Mouse (Mus musculus) intestine, embryonic 16.5 days (tissue): ENCODE data around the gene Hoxd12. TPM values are rescaled to one million over a fixed set of nuclear protein-coding genes. Genes with fewer than 3 reads are reported as not detected.
A peak's percentile ranks its signal among the peaks of the same experiment; 100 is the strongest.

Experiments used
- ATAC-seq: fragments of 200-750 bp; cut with Nextera tagmentation; 2 replicates; pipeline ENCODE4 v1.8.0; 2017; ENCODE audit warnings: moderate TSS enrichment, moderate library complexity
- H3K27ac ChIP-seq: fragments of 300-500 bp; sonication (generic); 2 replicates; pipeline ENCODE4 v1.5.1; 2014; ENCODE audit warnings: mild to moderate bottlenecking, low read length
- H3K27me3 ChIP-seq: fragments of 300-500 bp; sonication (generic); replicated peaks from 2 replicates; pipeline ENCODE4 v1.6.1; 2014; ENCODE audit warnings: low read length, control low read depth, mixed read lengths; ENCODE audit not compliant: control insufficient read depth, insufficient read depth
- H3K36me3 ChIP-seq: fragments of 300-500 bp; sonication (generic); 2 replicates; pipeline ENCODE4 v1.6.1; 2014; ENCODE audit warnings: low read length, control low read depth; ENCODE audit not compliant: control insufficient read depth, insufficient read depth
- H3K4me1 ChIP-seq: fragments of 300-500 bp; sonication (generic); 2 replicates; pipeline ENCODE4 v1.6.1; 2014; ENCODE audit warnings: low read length, control low read depth, mixed read lengths; ENCODE audit not compliant: control insufficient read depth, insufficient read depth
- H3K4me2 ChIP-seq: fragments of 300-500 bp; sonication (generic); 2 replicates; pipeline ENCODE4 v1.6.1; 2014; ENCODE audit warnings: low read depth, low read length, control low read depth
- H3K4me3 ChIP-seq: fragments of 300-500 bp; sonication (generic); 2 replicates; pipeline ENCODE4 v1.5.1; 2014; ENCODE audit warnings: mild to moderate bottlenecking, low read length
- H3K9ac ChIP-seq: fragments of 300-500 bp; sonication (generic); 2 replicates; pipeline ENCODE4 v1.6.1; 2014; ENCODE audit warnings: low read depth, low read length
- H3K9me3 ChIP-seq: fragments of 300-500 bp; sonication (generic); 2 replicates; pipeline ENCODE4 v1.6.1; 2016; ENCODE audit warnings: low read length, control low read depth; ENCODE audit not compliant: control insufficient read depth
- WGBS: fragments of 180-500 bp; shearing (Covaris S2); extraction: QIAGEN DNeasy Blood & Tissue Kit; methylation state at CpG from one replicate; pipeline ENCODE4 v1.1.7; 2014; 5-methylcytosine and 5-hydroxymethylcytosine counted together
- polyA plus RNA-seq: library from polyadenylated mRNA; unstranded; fragments of >200 nt; fragmentation: Nextera tagmentation; extraction: Ambion mirVana; gene quantifications from 2 replicates; pipeline ENCODE4 v1.2.1, GENCODE M21; 2015

Gene Hoxd12
- 0.32 and 0.60 TPM in 2 replicates for polyA plus RNA-seq

DNA sequence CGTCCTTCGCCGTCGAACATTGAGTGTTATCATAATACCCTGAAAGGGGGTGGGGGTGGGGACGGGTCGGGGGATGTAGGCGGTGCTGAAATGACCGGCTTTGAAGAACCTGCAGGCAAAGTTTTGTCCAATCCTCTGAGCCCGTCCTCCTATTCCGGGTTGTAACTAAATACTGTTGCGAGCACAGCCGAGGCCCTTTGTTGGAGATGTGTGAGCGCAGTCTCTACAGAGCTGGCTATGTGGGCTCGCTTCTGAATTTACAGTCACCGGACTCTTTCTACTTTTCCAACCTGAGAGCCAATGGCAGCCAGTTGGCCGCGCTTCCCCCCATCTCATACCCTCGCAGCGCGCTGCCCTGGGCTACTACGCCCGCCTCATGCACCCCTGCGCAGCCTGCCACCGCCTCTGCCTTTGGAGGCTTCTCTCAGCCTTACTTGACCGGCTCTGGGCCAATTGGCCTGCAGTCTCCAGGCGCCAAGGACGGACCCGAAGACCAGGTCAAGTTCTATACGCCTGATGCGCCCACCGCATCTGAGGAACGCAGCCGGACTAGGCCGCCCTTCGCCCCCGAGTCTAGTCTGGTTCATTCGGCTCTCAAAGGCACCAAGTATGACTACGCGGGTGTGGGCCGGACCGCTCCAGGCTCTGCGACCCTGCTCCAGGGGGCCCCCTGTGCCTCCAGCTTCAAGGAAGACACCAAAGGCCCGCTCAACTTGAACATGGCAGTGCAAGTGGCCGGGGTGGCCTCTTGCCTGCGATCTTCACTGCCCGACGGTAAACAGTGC lies at the start of gene Hoxd12:
TSS of gene Hoxd12 (plus strand) at position 133 of the 785 bp plus-strand sequence.
- ATAC-seq: 0 out of 2 replicates have a peak, but pooled peaks have one; percentile 19
- Histone ChIP-seq H3K27me3 (peaks cover 84% of the 10 kb centered on the region), H3K9ac (no peak within 1 kb of the TSS), H3K27ac (no peak within 1 kb of the TSS), H3K4me1 (0 out of 2 replicates have a peak, but pooled peaks cover 2% of the 10 kb centered on the region), H3K9me3 (no peaks in the 10 kb centered on the region), H3K4me3 (no peak within 1 kb of the TSS), H3K36me3 (no peaks in the 10 kb centered on the region), H3K4me2 (no peak within 1 kb of the TSS)
- WGBS: 3% methylated on average over 47 of the region's 47 CpGs

- ATAC-seq: no peak
- no peaks in the 10 kb centered on the region for H3K27me3 ChIP-seq
- H3K9me3 ChIP-seq: 0 out of 2 replicates have a peak, but pooled peaks cover 2% of the 10 kb centered on the region
- no peak overlapping the region for H3K9ac ChIP-seq
- H3K36me3 ChIP-seq: no peaks in the 10 kb centered on the region
- WGBS: 72% methylated on average over 4 of the region's 4 CpGs
- no peaks in the 10 kb centered on the region for H3K4me1 ChIP-seq
- H3K27ac ChIP-seq: no peak overlapping the region
- H3K4me3 ChIP-seq: no peak overlapping the region
- H3K4me2 ChIP-seq: no peak overlapping the region
Measured at GRCm38 (mm10) chr2:74635412-74635811, 39.4 kb upstream of the Hoxd12 start.

DNA sequence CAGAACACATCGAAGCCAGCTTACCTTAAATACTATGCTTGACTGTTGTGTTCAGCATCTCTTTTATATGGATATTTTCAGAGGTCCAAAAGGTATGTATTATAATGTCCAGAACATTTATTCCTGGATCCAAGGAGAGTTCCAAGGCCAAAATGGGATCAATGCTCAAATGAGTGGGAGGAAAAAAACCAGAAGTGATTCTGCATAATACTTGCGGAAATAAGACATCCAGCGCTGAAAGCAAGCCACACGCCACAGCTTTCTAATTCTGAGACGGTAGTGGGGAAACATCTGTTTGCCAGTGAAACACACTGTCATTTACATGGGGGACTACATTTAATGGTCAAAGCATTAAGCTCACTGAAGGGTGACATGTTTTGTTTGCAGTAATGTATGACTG lies 32.4 kb upstream of the Hoxd12 start:
- Histone ChIP-seq H3K36me3 (no peaks in the 10 kb centered on the region), H3K4me3 (no peak overlapping the region), H3K4me1 (no peaks in the 10 kb centered on the region), H3K9ac (no peak overlapping the region), H3K27ac (no peak overlapping the region), H3K9me3 (no peaks in the 10 kb centered on the region), H3K4me2 (no peak overlapping the region), H3K27me3 (peaks cover 23% of the 10 kb centered on the region)
- 64% methylated on average over 5 of the region's 5 CpGs for WGBS
- no peak for ATAC-seq

DNA sequence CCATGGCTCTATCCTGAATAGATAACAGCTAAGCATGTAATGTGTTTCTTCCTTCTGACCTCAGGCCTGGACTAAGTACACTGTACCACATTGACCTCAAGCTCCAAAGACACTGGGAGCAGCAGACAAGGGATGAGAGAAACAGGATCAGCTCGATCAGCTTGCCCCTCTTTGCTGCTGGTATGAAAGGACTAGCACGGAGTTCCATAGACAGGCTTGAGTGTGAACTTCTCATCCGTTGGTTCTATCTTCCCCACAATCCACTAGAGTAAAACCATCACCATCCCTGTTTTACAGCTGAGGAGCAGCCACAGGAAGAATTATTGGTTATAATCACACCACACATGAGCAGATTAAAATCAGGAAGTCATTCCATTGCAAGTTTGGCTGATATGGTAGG lies 29.2 kb upstream of the Hoxd12 start:
- WGBS: 80% methylated on average over 3 of the region's 3 CpGs
- no peaks in the 10 kb centered on the region for H3K36me3 ChIP-seq
- no peak for ATAC-seq
- no peak overlapping the region for H3K4me3 ChIP-seq
- no peak overlapping the region for H3K27ac ChIP-seq
- no peaks in the 10 kb centered on the region for H3K9me3 ChIP-seq
- H3K27me3 ChIP-seq: peaks cover 48% of the 10 kb centered on the region
- H3K4me1 ChIP-seq: no peaks in the 10 kb centered on the region
- H3K4me2 ChIP-seq: no peak overlapping the region
- H3K9ac ChIP-seq: no peak overlapping the region

DNA sequence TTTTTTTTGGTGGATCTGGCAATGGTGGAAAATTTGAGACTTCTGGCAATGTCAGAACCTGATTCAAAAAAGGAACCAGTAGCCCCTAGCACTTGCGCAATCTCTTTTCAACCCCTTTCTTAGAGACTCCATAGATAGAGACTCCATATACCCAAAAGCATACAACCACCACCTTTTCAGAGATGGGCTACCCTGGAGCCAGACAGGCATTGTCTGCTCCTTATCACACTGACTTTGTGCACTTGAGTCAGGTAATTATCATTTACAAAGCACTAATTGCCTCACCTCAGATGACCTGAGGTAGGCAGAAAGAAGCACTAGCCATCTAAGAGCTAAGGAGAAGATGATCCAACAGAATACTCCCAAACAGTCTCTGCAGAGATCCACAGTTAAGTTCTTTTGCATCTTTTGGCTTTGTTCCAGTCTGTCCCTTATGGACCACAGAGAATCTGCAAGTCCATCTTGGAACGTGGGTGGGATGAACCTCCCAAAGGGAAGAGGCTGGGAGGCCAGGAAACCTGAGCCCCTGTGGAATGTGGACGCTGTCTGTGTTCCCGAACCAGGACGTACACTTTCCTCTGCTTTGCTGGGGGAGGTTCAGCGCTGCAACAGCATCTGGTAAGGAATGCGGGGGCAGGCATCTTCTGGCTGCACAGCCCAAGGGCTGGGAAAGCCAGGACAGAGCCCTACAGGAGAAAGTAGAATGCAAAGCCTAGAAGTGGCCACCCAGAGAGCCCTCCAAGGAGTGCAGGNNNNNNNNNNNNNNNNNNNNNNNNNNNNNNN lies 27.5 kb upstream of the Hoxd12 start:
- H3K27me3 ChIP-seq: peaks cover 58% of the 10 kb centered on the region

GRCm38 (mm10) chr2:74652996-74653340 lies 21.8 kb upstream of the Hoxd12 start:
- WGBS: 43% methylated on average over 2 of the region's 2 CpGs
- H3K27ac ChIP-seq: no peak overlapping the region
- H3K36me3 ChIP-seq: no peaks in the 10 kb centered on the region
- H3K4me3 ChIP-seq: no peak overlapping the region
- H3K9me3 ChIP-seq: no peaks in the 10 kb centered on the region
- no peaks in the 10 kb centered on the region; the same call in 1 of the 2 replicates for H3K4me1 ChIP-seq
- H3K9ac ChIP-seq: no peak overlapping the region
- H3K27me3 ChIP-seq: peaks cover 70% of the 10 kb centered on the region
- ATAC-seq: no peak
- no peak overlapping the region for H3K4me2 ChIP-seq

More for the DNA sequence above, 27.5 kb upstream of the Hoxd12 start:
- no peaks in the 10 kb centered on the region for H3K9me3 ChIP-seq
- no peak overlapping the region for H3K27ac ChIP-seq
- H3K4me1 ChIP-seq: no peaks in the 10 kb centered on the region
- no peak overlapping the region for H3K4me3 ChIP-seq
- ATAC-seq: no peak
- WGBS: 16% methylated on average over 7 of the region's 7 CpGs
- no peak overlapping the region for H3K9ac ChIP-seq
- H3K36me3 ChIP-seq: no peaks in the 10 kb centered on the region
- H3K4me2 ChIP-seq: no peak overlapping the region

DNA sequence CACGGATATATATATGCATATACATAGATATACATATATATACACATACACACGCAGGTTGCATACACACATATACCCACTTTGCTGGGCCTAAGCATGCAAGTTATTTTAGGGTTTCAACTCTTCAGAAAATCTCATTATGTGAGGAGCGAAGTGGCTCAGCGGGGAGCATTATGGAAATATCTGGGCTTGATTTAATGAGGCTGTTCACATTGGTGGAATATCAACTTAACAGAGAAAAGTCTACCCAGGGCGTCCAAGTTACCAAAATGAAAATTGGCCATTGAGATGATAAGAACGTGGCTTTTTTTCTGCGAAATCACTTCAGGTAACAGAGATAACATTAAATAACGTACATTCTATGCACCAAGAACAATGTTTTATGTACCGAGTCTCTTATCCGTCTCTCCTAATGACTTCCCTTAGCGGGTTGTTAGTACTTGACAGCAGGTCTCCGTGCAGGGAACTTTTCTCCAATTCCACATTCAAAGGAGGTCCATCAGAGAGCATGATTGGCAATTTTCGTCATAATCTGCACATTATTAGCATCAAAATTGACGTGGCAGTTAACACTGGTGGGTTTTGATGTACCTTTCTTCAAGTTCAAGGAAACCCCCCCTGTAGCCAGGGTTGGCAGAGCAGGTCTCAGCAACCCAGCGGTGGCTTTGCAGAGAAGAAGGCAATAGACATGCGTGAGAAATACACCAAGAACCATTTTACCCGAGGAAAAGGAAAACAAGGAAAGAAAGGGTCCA lies 20.9 kb upstream of the Hoxd12 start:
- no peak overlapping the region for H3K27ac ChIP-seq
- H3K36me3 ChIP-seq: no peaks in the 10 kb centered on the region
- H3K4me1 ChIP-seq: no peaks in the 10 kb centered on the region; the same call in 1 of the 2 replicates
- 18% methylated on average over 17 of the region's 17 CpGs for WGBS
- H3K9ac ChIP-seq: no peak overlapping the region
- H3K9me3 ChIP-seq: no peaks in the 10 kb centered on the region
- H3K4me3 ChIP-seq: no peak overlapping the region
- ATAC-seq: no peak
- peaks cover 67% of the 10 kb centered on the region for H3K27me3 ChIP-seq
- H3K4me2 ChIP-seq: no peak overlapping the region

DNA sequence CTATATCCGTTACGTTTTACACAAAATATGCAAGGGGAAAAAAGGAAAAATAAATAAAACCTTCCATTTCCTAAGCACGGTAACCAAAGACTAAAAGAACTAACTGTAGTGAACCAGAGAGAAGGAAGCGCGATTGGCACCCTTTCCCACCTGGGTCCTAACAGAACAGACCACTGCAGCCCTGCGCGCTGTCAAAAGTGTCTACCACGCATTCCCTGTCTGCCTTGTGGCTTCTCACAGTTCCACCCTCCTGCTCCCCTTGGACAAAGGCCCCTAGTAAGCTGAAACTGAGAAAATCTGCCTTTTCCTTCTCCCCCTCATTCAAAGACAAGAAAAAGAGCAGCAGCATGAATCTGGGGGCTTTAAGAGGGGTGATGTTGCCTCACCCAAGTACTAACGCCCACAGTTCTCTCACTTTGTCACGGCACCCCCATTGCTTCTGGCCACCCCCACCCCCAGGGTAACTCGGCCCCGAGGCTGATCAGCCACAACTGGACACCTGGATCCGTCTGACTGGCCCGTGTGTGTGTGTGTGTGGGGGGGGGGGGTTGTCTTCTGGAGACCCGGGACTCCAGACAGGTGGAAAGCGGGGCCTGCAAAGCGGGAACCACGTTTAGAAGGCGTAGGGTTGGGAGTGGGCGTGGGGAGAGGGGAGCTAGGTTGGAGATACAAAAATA lies 19.9 kb upstream of the Hoxd12 start:
- 4% methylated on average over 20 of the region's 20 CpGs for WGBS
- peak; percentile 16; the same call in 1 of the 2 replicates for ATAC-seq
- Histone ChIP-seq H3K36me3 (no peaks in the 10 kb centered on the region), H3K4me1 (no peaks in the 10 kb centered on the region; the same call in 1 of the 2 replicates), H3K9ac (no peak overlapping the region), H3K27me3 (peaks cover 61% of the 10 kb centered on the region), H3K4me3 (no peak overlapping the region), H3K9me3 (no peaks in the 10 kb centered on the region), H3K27ac (no peak overlapping the region), H3K4me2 (no peak overlapping the region)
